Mouse (Mus musculus): ENCODE measurements at regions not wholly inside any gene's neighbourhood (a gene's known extent, or its start where the extent isn't known, plus 50 kb on each side); places are given as distances from the start of the nearest gene placed in this dataset.
"Not testable (repeated sequence)": the region's sequence is repeated elsewhere in the genome, so short reads cannot be mapped to it uniquely, and the experiment has no call there.

DNA sequence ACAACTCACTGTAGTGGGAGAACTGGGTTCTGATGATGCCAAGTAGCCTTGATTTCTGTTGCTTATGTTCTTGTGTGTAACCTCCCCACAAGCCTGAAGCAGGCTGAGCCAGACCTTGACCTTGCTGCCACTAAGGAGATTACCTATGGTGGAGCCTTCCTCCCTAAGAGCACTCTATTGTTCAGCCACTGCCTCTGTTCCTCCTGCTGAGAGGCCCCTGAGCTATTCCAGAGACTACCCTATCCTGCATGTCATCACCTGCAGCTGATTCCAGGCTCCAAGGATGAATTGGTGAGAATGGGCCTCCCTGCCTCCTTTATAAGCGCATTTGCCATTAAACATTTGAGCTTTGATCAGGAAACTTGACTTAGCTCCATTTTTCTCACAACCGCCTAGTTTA lies 60.8 kb upstream of the Dnajc1 start:
- not testable (repeated sequence) for DNase-seq (ENCODE audit: low read depth)

DNA sequence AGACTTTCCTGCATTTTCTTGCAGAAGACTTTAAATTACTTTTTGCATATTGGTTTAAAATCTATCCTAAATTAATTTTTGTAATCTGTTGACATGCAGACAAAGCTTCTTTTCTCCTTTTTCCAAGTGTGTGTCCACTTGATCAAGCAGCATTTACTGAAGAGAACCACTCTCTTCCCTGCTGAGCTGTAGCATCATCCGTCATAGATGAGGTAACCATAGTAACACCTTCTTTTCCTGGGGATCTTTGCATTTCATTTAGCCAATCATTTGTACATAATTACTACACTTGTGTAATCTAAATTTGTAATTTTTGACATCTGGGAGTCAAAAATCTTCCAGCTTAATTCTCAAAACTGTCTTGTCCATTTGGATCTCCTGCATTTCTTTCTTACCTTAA lies 53.2 kb upstream of the Dnajc1 start:
- DNase-seq (ENCODE audit: low read depth) = no peak
